Mouse (Mus musculus) myocyte (in vitro differentiated cells): Measurements from ENCODE around the gene Rbm3. TPM values are rescaled to one million over a fixed set of nuclear protein-coding genes. Genes with fewer than 3 reads are reported as not detected.
A peak's percentile ranks its signal among the peaks of the same experiment; 100 is the strongest.

Experiments
- H3K27me3 ChIP-seq: one replicate; pipeline ENCODE4 v1.6.1; 2011; ENCODE audit not compliant: control insufficient read depth, insufficient read depth, insufficient read length
- H3K36me3 ChIP-seq: one replicate; pipeline ENCODE4 v1.6.1; 2011; ENCODE audit not compliant: control insufficient read depth, insufficient read depth
- H3K4me2 ChIP-seq: one replicate; pipeline ENCODE4 v1.6.1; 2011; ENCODE audit warnings: low read depth, control low read depth
- H3K4me3 ChIP-seq: one replicate; pipeline ENCODE4 v1.5.1; 2011; ENCODE audit warnings: mild to moderate bottlenecking, control low read depth, moderate library complexity
- H3K79me2 ChIP-seq: one replicate; pipeline ENCODE4 v1.6.1; 2011; ENCODE audit not compliant: control insufficient read depth, insufficient read depth
- H3ac ChIP-seq: one replicate; pipeline ENCODE4 v1.6.1; 2011; ENCODE audit not compliant: control insufficient read depth, insufficient read length
- CEBPB ChIP-seq: IDR thresholded peaks from 2 replicates; pipeline ENCODE4 v1.6.1; 2011; ENCODE audit warnings: mild to moderate bottlenecking, moderate library complexity; ENCODE audit not compliant: poor library complexity, insufficient read depth, severe bottlenecking
- E2F4 ChIP-seq: IDR thresholded peaks from one replicate; pipeline ENCODE4 v1.6.1; 2011; ENCODE audit warnings: mild to moderate bottlenecking, control low read depth, moderate library complexity; ENCODE audit not compliant: insufficient read depth
- MAX ChIP-seq: IDR thresholded peaks from one replicate; pipeline ENCODE4 v1.6.1; 2011; ENCODE audit warnings: low read depth, mild to moderate bottlenecking, control low read depth
- MYOD1 ChIP-seq, 3 experiments: IDR thresholded peaks; one replicate each; pipeline ENCODE4 v1.6.1; 2011; ENCODE audit warnings: control low read depth in 2 of 3, low read depth in 2 of 3, mild to moderate bottlenecking in 2 of 3, moderate library complexity in 1 of 3; ENCODE audit not compliant: insufficient read length in 2 of 3, control insufficient read depth in 1 of 3
- MYOG ChIP-seq, 3 experiments: IDR thresholded peaks; one replicate each; pipeline ENCODE4 v1.6.1; 2011; ENCODE audit warnings: control low read depth in 2 of 3, low read depth in 2 of 3, mild to moderate bottlenecking in 2 of 3; ENCODE audit not compliant: insufficient read length in 2 of 3, control insufficient read depth in 1 of 3, insufficient read depth in 1 of 3
- POLR2A ChIP-seq: IDR thresholded peaks from one replicate; pipeline ENCODE4 v1.6.1; 2011; ENCODE audit warnings: low read depth, mild to moderate bottlenecking, control low read depth, moderate library complexity; ENCODE audit not compliant: insufficient read length
- POLR2AphosphoS2 ChIP-seq: IDR thresholded peaks from one replicate; pipeline ENCODE4 v1.6.1; 2011; ENCODE audit warnings: low read depth, control low read depth; ENCODE audit not compliant: insufficient read length
- REST ChIP-seq: IDR thresholded peaks from one replicate; pipeline ENCODE4 v1.6.1; 2011; ENCODE audit warnings: mild to moderate bottlenecking, control low read depth, moderate library complexity; ENCODE audit not compliant: insufficient read depth, insufficient read length
- SRF ChIP-seq: IDR thresholded peaks from one replicate; pipeline ENCODE4 v1.6.1; 2011; ENCODE audit warnings: low read depth; ENCODE audit not compliant: control insufficient read depth, insufficient read length
- TCF12 ChIP-seq: IDR thresholded peaks from one replicate; pipeline ENCODE4 v1.6.1; 2011; ENCODE audit warnings: mild to moderate bottlenecking, control low read depth; ENCODE audit not compliant: poor library complexity, insufficient read depth, severe bottlenecking
- TCF3 ChIP-seq: IDR thresholded peaks from one replicate; pipeline ENCODE4 v1.6.1; 2011; ENCODE audit warnings: low read depth, control low read depth; ENCODE audit not compliant: insufficient read length
- USF1 ChIP-seq: IDR thresholded peaks from one replicate; pipeline ENCODE4 v1.6.1; 2011; ENCODE audit warnings: low read depth, mild to moderate bottlenecking, control low read depth, moderate library complexity
- polyA plus RNA-seq: library from polyadenylated mRNA; unstranded; fragments of >200 nt; fragmentation: generic; extraction: Trizol; gene quantifications from one replicate; pipeline ENCODE4 v1.2.1, GENCODE M21; 2012; ENCODE audit warnings: missing spikeins

Gene Rbm3
- polyA plus RNA-seq, 1 experiment, result 236 TPM

DNA sequence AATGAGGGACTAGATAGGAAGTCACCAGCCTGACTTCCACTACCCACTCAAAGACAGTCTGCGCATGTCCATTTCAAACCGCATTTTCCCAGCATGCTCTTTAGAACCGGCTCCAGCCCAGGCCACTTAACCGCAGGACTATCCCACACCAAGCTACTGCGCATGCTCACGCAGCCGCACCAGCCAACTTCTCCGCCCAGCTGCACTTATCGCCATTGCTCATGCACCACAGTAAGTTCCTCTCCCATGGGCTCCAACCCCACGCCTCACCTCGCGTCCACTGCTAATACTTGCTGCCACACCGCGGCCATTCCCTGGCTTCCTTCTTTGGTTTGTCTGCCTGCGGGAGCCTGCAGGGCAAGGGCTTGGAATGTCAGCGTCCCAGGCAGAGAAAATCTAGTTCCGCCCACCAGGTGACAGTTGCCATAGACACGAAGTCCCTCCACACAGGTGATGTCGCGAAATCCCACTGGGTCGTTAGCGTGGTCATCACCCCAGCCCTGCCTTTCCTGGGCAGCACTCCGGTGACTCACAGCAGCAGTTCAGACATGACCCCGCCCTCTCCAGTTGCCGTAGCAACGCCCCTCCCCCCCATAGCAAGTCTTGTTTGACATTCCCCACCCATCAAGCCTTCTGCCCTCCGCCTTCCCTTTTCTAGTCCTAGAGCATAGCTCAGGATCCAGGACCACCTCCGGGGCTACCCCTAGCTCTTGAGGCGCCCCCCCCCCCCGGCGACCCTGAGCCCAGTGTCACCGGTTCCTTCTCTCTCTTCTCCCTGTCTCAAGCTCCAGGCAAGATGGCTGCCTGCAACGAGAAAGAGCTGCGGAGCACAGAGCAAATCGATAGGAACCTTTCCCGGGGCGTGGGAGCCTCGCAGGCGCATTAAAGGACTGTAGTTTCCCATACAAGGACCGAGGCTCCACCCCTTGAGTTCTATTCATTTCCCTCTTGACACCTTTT, 13.4 kb downstream of the Rbm3 start, which contains the start of gene Wdr13:
Wdr13 (minus strand) TSS at position 876 of the 960 bp plus-strand sequence.
- H3K4me3 ChIP-seq, result peak within 1 kb of the TSS; percentile 48
- no peaks in the 10 kb centered on the region for H3K36me3 ChIP-seq
- TF ChIP-seq USF1 (no peak), CEBPB (no peak), TCF3 (no peak), POLR2A (peak; percentile 73), SRF (peak; percentile 52), TCF12 (no peak), MYOG (IDR thresholded peaks at IDR 0.05; ENCODE audit: control insufficient read depth in 1 of 3, insufficient read depth in 1 of 3, insufficient read length in 2 of 3, low read depth in 2 of 3) (no peak), REST (no peak), MAX (no peak), MYOD1 (IDR thresholded peaks at IDR 0.05; ENCODE audit: control insufficient read depth in 1 of 3, insufficient read length in 2 of 3, low read depth in 2 of 3) (peak in 1 of 3 experiments; percentile 16), POLR2AphosphoS2 (peak; percentile 68), E2F4 (no peak)
- peak within 1 kb of the TSS; percentile 85 for H3K4me2 ChIP-seq
- no peaks in the 10 kb centered on the region for H3K27me3 ChIP-seq
- H3K79me2 ChIP-seq, result peaks cover 9% of the 10 kb centered on the region
- no peak within 1 kb of the TSS for H3ac ChIP-seq

DNA sequence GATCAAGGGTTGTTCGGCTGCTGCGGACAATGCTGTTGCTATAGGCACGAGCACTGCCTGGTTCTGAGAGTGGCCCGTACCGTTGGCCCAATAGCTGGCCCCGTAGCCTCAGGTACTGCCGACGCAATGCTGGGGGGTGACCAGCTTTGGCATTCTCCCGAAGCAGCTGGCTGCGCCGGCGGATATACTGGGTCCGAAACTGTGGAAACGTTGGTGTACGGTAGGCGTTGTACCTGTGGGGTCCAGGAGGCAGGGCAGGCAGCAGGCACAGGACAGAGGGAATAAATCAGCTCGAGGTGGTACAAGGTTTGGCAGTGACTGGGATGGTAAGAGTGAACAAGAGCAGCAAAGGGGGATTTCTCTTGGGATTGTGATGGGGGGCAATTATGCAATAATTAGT, 14.3 kb downstream of the Rbm3 start:
- Histone ChIP-seq H3K4me2 (peak overlapping the region; percentile 85), H3K4me3 (peak overlapping the region; percentile 48), H3K27me3 (no peaks in the 10 kb centered on the region), H3K36me3 (no peaks in the 10 kb centered on the region), H3K79me2 (peaks cover 9% of the 10 kb centered on the region), H3ac (no peak overlapping the region)
- no peak for TF ChIP-seq MYOG (IDR thresholded peaks at IDR 0.05; ENCODE audit: control insufficient read depth in 1 of 3, insufficient read depth in 1 of 3, insufficient read length in 2 of 3, low read depth in 2 of 3)
- TF ChIP-seq POLR2AphosphoS2, result no peak
- TF ChIP-seq SRF, result no peak
- TF ChIP-seq POLR2A, result no peak
- TF ChIP-seq TCF12, result no peak
- TF ChIP-seq E2F4, result no peak
- TF ChIP-seq TCF3, result no peak
- TF ChIP-seq MAX, result no peak

DNA sequence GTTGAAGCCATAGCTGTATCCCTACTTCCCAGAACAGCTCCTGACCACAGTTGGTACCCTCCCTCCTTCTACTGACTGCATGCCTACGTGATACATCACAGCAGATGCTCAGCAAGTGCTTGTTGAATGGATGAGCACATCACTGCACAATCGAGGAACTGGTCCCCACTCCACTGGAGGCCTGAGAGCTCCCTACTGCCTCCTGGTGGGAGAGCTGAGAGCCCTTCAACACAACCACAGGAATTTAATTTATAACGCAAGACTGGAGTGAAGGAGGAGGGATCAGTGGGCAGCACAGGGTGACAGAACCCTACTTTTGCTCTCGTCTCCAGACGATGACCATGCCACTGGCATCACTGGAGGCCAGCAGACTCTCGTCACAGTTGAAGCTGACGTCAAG, 20.4 kb downstream of the Rbm3 start:
- no peaks in the 10 kb centered on the region for H3K79me2 ChIP-seq
- H3K36me3 ChIP-seq, result peaks cover 4% of the 10 kb centered on the region
- no peak for TF ChIP-seq TCF3
- TF ChIP-seq MYOD1 (IDR thresholded peaks at IDR 0.05; ENCODE audit: control insufficient read depth in 1 of 3, insufficient read length in 2 of 3, low read depth in 2 of 3), result no peak
- no peak for TF ChIP-seq E2F4
- no peak for TF ChIP-seq REST
- TF ChIP-seq TCF12, result no peak
- TF ChIP-seq USF1, result no peak
- TF ChIP-seq POLR2A, result no peak
- TF ChIP-seq POLR2AphosphoS2, result no peak
- TF ChIP-seq MAX, result no peak
- no peaks in the 10 kb centered on the region for H3K27me3 ChIP-seq
- no peak overlapping the region for H3K4me3 ChIP-seq
- H3K4me2 ChIP-seq, result no peak overlapping the region
- no peak overlapping the region for H3ac ChIP-seq

DNA sequence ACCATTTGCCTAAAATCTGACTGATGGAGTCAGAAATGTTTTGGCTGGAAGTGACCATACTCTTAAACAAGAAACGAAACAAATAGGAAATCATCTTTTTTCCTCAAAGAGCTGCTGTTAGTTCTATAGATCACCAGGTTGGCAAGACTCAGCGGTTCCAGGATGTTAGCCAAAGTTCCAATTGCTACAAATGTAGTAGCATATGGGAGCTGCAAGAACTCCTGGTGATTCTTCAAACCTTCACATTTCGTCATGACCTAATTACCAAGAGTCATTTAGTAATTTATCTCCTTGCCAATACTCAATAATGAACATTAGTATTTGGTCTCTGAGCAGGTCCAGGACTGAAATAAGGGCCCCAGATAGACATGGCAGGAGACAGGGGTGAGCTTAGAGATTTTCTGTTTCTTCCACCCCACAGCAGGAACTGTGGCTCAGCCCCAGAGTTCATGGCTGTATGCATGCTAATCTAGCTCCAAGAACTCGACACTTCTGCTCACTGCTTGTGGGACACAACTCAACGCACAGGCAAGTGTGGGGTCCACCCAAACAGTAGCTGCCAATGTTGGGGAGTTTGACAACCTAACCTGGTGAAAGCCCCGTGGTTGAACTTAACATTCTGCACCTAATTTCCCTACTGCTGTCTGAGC, 21.7 kb downstream of the Rbm3 start:
- Histone ChIP-seq H3K27me3 (no peaks in the 10 kb centered on the region), H3K36me3 (peaks cover 4% of the 10 kb centered on the region), H3ac (no peak overlapping the region), H3K4me2 (no peak overlapping the region), H3K79me2 (no peaks in the 10 kb centered on the region), H3K4me3 (no peak overlapping the region)
- TF ChIP-seq CEBPB (no peak), REST (no peak), TCF12 (no peak), MAX (no peak), POLR2A (no peak)

DNA sequence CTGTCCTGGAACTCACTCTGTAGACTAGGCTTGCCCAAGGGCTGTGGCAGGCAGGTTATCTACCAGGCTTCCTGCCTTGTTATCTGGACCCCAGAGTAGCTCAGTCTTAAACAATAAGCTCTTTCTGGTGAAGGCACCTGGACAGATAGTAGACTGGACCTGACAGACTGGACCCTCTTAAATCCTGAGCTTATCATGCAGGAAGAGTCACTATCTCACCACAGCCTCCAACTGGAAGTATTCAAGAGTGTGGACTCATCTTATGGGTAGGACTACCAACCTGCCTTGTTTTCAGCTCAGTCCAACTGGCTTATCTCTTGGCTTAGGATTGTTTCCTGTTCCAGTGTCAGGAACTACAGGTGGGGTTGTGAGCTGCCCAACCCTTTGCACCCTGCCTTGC, 28.4 kb downstream of the Rbm3 start:
- no peaks in the 10 kb centered on the region for H3K36me3 ChIP-seq
- H3ac ChIP-seq, result no peak overlapping the region
- no peaks in the 10 kb centered on the region for H3K27me3 ChIP-seq
- no peaks in the 10 kb centered on the region for H3K79me2 ChIP-seq
- TF ChIP-seq SRF, result no peak
- no peak for TF ChIP-seq MYOD1 (IDR thresholded peaks at IDR 0.05; ENCODE audit: control insufficient read depth in 1 of 3, insufficient read length in 2 of 3, low read depth in 2 of 3)
- no peak for TF ChIP-seq MYOG (IDR thresholded peaks at IDR 0.05; ENCODE audit: control insufficient read depth in 1 of 3, insufficient read depth in 1 of 3, insufficient read length in 2 of 3, low read depth in 2 of 3)
- TF ChIP-seq REST, result no peak
- no peak for TF ChIP-seq E2F4
- no peak for TF ChIP-seq POLR2AphosphoS2
- no peak for TF ChIP-seq TCF3
- no peak for TF ChIP-seq USF1
- no peak for TF ChIP-seq MAX
- no peak for TF ChIP-seq POLR2A
- TF ChIP-seq CEBPB, result no peak
- TF ChIP-seq TCF12, result no peak
- no peak overlapping the region for H3K4me3 ChIP-seq
- no peak overlapping the region for H3K4me2 ChIP-seq
